Mouse (Mus musculus) c-Kit-positive CD71-positive TER-119-positive erythroid progenitor cells, embryonic 14.5 days (primary cell): ENCODE results near the gene Wdr48.

Source experiments
- DNase-seq: peaks from one replicate; pipeline ENCODE4 v3.0.0-alpha.2; 2013; ENCODE audit warnings: low spot score

Gene Wdr48

DNA sequence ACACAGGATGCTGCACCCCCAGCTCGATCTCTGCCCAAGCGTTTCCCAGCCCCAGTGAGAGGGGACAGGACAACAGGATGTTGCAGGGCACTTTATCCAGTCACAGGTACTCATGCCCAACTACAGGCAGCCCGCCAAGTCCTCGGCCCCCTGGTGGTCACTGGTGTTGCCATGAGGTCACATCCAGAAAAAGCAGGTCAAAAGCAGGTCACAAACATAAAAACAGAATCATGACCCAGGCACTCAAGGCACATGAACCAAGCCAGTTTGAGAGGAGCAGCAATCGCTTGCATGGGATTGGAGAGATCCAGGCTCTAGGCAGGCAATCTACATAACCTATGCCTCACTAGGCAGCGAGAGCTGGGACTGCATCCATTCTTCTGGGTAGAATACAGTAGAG, 75.5 kb downstream of the Wdr48 start:
- DNase-seq = no peak

GRCm38 (mm10) chr9:119970763-119971656, 76.3 kb downstream of the Wdr48 start:
- no peak for DNase-seq

DNA sequence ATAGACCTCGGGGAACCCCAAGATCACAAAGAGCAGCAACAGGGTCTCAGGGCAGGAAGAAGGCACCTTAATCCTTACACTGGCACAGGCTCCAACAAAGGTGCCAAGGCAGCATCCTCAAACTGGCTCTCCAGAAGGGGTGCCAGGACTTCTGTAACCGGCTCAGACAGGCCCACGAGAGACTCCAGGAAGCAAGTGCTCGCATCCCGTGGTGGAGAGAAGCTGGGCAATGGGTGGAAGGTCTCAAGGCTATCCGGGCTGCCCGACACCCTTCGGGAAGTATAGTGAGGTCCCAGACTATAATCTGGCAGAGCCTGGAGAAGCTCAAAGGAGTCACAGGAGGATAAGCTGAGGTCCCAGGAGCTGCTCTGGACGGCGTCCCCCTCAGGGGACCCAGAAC, 77.5 kb downstream of the Wdr48 start:
- no peak for DNase-seq

DNA sequence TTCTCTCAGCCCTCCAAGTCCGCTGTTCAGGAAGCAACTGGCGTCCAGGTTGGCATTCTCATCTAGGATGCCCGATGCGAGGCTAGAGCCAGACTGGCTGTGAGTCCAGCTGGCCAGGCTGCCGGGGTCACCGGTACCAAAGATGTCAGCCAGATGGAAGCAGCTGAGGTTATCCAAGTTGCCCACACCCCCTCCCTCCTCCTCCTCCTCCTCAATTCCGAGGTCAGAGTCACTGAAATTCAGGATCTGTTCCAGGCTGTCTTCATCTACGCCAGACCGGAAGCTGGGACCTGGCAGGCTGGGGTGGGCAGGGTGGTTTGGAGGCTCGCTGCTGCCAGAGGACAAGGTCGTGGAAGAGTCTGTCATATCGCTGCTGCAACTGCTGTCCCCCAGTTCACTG, 77.9 kb downstream of the Wdr48 start:
- no peak for DNase-seq

DNA sequence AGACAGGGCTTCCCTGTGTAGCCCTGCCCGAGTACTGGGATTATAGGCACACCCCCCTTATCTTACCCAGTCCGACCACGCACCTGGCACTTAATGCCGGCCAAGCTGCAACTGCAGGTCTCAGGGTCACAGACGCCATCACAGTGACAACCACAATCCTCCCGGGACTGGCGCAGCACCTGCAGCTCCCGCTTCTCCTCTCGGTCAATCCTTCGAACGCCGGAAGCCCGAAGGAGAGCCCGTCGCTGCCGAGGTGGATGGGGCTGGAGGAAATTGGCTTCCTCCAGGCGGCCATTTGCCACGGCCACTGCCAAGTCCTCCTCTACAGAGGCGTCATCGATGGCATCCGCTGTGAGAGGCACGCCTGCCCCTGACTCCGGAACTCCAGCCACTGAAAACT, 78.6 kb downstream of the Wdr48 start:
- DNase-seq = no peak

DNA sequence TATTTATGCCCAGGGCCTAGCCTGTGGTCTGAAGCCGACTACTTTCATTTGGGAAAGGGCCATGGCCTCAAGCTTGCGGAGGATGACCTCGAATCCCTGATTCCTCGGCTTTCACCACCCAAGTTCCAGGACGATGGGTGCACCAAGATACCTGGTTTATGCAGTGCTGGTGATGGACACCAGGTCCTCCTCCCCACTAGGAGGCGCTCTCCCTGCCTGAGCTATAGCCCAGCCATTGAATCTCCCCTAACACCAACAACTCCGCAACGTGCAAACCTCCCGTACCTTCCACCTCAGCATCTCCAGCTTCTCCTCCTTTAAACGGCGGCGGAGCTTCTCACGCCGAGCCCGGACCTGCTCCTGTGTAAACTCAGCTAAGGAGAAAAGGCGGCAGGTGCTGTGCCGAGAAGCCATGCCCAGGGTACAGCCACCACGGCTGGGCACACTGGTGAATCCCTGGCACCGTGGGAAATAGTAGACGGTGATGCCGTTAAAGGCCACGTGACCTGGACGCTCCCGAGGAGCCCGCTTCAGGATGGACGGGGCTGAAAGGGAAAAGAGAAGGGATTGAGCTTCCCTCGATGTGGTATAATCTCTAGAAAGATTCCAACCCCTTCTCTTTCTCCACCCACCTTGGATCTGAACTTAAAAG, 79.3 kb downstream of the Wdr48 start:
- no peak for DNase-seq

DNA sequence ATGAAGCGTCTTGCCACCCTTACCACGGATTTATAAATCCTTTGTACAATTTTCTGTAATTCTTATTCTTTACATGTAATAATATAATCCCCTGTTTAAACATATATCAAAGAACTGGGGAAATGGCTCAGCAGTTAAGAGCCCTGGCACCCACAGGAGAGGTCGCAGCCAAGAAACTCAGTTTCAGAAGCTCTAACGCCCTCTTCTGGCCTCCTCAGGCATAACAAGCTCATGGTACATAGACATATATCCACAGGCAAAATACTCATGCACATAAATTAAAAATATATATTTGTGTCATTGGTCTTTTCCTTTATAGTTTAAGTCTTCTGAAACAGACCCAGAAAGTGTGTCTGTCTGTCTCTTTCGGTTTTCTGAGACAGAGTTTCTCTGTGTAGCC, 79.9 kb downstream of the Wdr48 start:
- no peak for DNase-seq

DNA sequence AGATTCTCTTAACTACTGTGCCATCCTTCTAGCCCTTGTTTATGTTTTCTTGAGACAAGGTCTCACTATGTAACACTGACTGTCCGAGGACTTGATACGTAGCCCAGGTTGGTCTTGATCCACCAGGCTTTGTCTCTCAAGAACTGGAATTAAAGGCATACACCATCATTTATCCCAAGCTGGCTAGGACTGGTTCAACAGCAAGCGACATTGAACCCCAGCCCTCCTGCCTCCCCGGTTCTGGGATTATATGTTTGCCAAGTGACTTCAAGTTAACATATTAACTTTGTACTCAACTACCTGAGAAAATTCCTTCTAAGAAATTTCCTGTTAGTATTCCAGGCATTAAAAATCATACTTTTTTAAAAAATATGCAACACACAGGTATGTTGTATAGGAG, 80.6 kb downstream of the Wdr48 start:
- DNase-seq = no peak
